Mouse (Mus musculus) right cerebral cortex, postnatal 25 days (tissue): ENCODE data around the gene Ndufc1.
"Not testable (repeated sequence)": the region's sequence is repeated elsewhere in the genome, so short reads cannot be mapped to it uniquely, and the experiment has no call there.

Experiments
- DNase-seq: peaks from one replicate; pipeline ENCODE4 v3.0.0; 2022

Gene Ndufc1

GRCm38 (mm10) chr3:51395461-51396145 is 13.2 kb downstream of the Ndufc1 start:
- no peak for DNase-seq

DNA sequence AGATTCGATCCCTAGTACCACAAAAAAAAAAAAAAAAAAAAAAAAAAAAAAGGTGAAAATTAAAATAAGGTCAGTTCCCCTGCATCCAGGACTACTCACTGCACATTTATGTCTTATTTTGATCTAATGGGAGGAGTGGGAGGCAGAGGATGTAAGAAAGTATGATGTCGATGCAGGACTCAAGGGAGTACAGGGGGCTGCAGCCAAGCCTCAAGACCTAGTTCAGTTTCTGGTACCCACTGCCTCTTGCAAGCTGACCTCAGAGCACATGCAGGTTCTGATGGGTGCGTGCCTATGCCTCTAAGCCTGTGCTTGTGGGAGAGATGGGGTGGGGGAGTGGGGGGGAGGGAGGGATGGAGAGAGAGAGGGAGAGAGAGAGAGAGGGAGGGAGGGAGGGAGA is 13.9 kb downstream of the Ndufc1 start:
- DNase-seq = no peak

DNA sequence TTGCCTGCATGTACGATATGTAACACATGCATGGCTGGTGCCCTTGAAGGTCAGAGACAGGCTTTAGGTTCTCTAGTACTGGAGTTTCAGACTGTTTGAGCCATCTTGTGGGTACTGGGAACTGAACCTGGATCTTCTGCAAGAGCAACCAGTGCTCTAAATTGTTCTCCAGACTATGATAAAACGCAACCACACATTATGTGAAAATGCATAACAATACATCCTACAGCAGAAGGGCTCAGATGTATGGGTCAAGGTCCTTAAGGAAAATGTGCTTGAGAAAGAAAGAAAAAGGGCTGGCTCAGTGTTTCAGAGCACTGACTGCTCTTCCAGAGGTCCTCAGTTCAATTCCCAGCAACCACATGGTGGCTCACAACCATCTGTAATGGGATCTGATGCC is 15.1 kb downstream of the Ndufc1 start:
- DNase-seq = no peak

GRCm38 (mm10) chr3:51393018-51393417 is 15.8 kb downstream of the Ndufc1 start:
- DNase-seq = not testable (repeated sequence)

DNA sequence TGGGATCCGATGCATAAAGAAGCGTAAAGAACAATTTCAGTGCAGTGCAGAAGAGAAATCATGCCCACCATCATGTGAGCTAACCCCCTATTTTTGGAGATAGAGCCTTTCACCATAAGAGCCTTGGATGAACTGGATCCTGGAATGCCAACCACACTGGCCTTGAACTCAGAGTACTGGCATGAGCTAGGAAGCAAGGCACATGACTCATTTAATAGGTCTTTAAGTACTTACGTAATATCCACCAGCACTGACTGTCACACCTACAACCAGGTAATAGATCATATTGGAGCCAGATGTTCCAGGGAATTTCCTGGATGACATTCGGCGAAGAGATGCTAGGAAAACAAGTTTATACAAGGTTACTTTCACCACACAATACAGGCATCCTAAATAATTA is 17.2 kb downstream of the Ndufc1 start:
- DNase-seq = no peak

DNA sequence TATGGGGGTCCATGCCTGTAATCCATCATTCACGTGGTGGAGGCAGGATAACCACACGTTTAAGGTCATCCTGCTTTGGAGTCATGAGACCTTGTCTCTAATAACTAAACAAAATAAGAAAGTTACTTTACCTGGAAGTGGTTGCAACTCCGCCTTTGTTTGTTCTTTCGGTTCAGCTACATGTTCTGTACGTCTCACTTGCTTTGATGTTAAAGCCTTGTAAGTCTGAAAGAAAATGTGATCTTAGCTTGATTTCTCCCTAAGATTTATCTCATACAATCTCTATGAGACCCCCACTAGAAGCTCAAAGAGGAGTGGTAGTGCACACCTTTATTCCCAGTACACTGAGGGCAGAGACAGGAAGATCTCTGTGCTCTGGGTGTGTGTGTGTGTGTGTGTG is 17.7 kb downstream of the Ndufc1 start:
- no peak for DNase-seq

DNA sequence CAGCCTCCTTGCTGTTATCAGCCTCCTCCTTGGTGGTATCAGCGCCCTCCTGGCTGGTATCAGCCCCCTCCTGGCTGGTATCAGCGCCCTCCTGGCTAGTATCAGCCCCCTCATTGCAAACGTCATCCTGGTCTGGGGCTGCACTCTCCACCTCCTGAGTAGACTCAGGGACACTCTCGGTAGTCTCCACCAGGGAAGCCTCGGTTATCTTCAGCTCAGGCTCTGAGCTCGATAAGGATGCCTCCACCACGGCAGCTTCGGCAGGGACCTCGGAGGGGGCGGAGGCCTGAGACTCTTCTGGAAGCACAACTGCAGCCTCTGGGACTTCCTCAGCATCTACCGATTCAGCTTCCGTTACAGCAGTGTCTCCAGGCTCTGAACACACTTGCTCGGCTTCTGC is 19.9 kb downstream of the Ndufc1 start:
- no peak for DNase-seq

DNA sequence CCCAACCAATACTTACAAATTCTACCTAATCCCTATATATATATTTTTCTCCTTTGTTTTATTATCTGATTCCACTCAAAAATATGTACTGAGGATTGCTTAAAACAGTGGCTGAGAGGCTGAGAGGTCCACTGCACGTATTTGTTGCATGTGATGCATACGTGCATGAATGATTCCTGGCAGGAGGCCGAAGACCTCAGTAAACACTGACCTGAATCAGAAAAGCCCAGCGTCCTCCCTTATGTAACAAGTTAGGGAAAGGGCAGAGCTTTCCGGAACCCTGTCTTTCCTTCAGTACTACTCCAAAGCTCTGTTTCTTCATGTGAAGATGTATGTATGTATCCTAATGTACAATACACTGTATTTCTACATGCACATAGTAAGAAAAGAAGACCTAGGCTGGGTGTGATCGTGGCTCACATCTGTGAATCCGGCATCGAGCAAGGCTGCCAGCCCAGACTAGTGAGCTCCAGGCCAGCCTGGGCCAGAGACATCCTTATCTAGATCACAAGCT is 20.9 kb downstream of the Ndufc1 start:
- DNase-seq = no peak

- no peak for DNase-seq
Observed at GRCm38 (mm10) chr3:51387134-51387451, 21.7 kb downstream of the Ndufc1 start.

DNA sequence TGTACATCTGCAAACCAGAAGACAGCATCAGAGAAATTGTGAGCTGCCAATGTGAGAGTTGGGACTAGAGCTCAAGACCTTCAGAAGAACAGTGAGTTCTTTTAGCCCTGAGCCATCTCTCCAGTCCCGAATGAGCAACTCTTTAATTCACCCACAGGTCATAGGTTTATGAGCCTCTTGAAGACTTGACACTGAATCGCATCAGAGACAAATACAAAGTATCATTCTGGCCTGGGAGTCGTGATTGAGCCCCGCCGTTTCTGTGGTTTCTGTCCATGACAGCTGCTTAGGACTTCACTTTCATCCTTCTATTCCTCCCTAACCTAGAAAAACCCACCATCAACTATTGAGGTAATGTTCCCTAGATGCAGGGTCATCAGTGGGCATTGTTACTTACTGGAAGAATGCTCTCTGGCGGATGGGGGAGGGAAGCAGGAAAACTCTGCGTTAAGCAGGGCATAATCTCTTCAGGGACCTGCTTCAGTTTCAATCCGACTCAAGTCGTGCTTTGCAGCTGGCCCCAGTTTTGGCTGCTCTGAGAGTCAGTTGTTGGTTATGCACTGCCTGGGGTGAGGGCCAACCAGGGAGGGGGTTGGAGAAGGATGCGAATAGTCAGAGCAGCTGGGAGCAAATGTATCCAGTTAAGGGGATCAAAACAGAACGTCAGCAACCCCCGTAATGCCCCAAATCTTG is 22.2 kb downstream of the Ndufc1 start:
- DNase-seq = no peak

GRCm38 (mm10) chr3:51383409-51383808 is 25.4 kb downstream of the Ndufc1 start:
- no peak for DNase-seq

- DNase-seq = no peak
Observed at GRCm38 (mm10) chr3:51380660-51381014, 28.2 kb downstream of the Ndufc1 start.

DNA sequence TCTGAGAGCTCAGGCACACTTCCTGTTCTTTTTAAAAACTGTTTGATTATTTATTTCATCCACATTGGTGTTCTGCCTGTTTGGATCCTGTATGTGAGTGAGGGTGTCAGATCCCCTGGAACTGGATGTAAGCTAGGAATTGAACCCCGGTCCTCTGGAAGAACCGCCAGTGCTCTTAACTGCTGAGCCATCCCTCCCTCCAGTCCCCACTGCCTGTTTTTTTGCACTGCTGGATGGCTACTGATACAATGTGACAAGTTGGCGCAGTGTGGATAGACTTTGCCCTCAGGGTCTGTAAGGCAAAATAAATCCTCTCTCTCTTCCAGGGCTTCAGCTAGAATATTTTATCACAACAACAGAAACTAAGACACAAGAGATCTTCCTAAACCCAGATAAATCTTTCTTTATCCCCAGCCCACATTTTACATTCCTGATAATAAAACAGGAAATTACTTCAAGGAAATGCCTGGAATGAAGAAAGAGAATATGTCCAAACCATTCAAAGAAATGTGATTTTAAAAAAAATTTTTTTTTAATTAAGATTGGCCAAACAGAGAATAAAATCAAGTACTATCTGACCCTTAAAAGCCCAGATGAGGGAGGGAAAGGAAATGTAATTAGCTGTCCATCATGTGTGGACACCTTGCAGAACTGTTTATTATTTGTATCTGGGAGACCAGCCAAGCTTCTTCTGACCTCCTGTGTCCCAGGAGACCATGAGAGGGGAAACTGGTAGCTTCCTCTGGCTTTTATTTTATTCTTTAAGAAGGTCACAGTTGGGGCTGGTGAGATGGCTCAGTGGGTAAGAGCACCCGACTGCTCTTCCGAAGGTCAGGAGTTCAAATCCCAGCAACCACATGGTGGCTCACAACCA is 28.8 kb downstream of the Ndufc1 start:
- no peak for DNase-seq

DNA sequence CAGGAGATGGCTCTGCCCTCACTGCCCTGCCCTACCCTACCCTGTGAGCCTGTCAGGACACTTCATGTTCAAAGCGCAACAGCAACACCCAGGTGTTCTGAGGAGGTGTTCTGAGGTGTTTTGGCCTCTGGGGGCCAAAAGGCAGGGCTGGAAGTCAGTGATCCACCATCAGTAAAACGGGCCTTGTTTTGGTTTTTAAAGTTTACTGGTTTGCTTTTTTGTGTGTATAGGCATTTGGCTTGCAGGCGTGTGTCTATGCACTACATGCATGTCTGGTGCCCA is 30.2 kb downstream of the Ndufc1 start:
- DNase-seq = no peak

- DNase-seq = no peak
Observed at GRCm38 (mm10) chr3:51377878-51378664, 30.7 kb downstream of the Ndufc1 start.

- DNase-seq = no peak
Observed at GRCm38 (mm10) chr3:51375307-51376265, 33.2 kb downstream of the Ndufc1 start.

DNA sequence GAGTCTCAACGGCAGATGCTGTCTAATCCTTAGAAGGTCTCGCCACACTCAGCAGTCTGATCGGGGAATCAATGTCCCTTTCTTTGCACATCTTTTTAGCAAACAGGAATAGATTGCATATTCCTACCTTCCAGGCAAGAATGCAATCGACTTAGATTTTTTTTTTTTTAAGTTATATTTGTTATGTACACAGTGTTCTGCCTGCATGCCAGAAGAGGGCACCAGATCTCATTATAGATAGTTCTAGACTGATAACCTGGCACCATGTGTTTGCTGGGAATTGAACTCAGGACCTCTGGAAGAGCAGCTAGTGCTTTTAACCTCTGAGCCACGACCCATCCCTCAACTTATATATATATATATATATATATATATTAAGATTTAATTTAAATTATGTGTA is 35.2 kb downstream of the Ndufc1 start:
- no peak for DNase-seq

DNA sequence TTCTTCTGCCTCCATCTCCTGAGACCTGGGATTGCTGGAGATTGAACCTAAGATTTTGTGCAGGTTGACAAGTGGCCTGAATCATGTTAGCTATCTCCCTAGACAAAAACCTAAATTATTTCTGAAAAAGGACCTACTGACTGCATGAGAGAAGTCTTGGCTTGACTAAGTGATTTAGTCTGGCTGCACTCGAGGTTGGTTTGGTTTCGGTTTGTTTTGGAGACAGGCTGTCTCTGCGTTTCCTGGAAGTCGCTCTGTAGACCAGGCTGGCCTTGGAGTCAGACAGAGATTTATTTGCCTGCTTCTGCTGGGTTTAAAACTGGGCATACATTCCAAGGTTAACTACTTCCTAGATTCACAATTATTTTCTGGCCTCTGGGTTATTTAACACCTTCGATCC is 35.9 kb downstream of the Ndufc1 start:
- DNase-seq = no peak

GRCm38 (mm10) chr3:51371826-51372225 is 37.0 kb downstream of the Ndufc1 start:
- DNase-seq = no peak

GRCm38 (mm10) chr3:51368011-51368410 is 40.8 kb downstream of the Ndufc1 start:
- no peak for DNase-seq

DNA sequence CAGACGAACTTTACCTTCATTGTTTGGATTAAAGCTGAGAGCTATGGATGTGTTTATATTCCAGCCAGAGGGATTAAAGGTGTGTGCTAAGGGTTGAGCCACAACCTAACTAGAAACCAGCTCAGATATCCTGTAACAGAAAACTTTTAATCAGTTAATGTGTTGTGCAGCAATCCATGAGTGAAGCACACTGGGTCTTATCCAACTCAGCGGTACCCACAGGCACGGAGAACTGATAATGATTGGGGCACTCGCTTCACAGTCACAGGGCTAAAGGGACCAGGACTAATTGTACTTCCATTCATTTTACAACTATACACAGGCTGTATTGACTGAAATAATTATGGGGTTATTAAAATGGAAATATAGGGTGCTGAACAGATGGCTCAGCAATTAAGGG is 41.9 kb downstream of the Ndufc1 start:
- no peak for DNase-seq

DNA sequence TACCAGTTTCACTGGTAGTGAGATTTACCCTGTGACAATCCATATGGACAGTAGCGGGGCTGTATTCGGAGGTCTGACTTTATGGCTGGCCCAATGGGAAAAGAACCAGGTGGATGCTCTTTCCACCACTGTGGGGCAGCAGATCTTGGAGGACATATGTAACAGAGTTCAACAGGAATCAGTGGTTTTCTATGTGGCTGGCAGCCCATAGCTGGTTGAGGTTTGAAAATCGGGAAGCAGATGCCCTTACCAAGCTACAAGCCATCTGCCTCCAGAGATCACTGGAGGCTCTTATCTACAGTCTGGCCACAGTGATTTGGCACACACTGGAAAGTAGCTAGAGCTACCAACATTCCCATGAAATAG is 43.3 kb downstream of the Ndufc1 start:
- no peak for DNase-seq
